Mouse (Mus musculus): ENCODE measurements around the gene Cadm3. TPM values are rescaled to one million over a fixed set of nuclear protein-coding genes. Genes with fewer than 3 reads are reported as not detected.

The Cadm3 gene
- polyA plus RNA-seq, 1 experiment from 2014 or later, result 1.1 TPM

- H3K4me1 ChIP-seq, result peaks cover 7% of the 10 kb centered on the region
- no peak overlapping the region for H3K9ac ChIP-seq
- H3K27me3 ChIP-seq (replicated peaks), result peaks cover 40% of the 10 kb centered on the region
- no peak overlapping the region for H3K4me3 ChIP-seq
- WGBS (ENCODE audit: insufficient replicate concordance), result 66% methylated on average over 6 of the region's 6 CpGs
- ATAC-seq, result no peak
- no peak overlapping the region for H3K4me2 ChIP-seq
- H3K36me3 ChIP-seq, result no peaks in the 10 kb centered on the region
- no peaks in the 10 kb centered on the region for H3K9me3 ChIP-seq (replicated peaks)
- no peak overlapping the region for H3K27ac ChIP-seq
Observed at GRCm38 (mm10) chr1:173371586-173371985, 4.1 kb upstream of the Cadm3 start.

GRCm38 (mm10) chr1:173370456-173370855, 3.0 kb upstream of the Cadm3 start:
- H3K4me2 ChIP-seq, result no peak overlapping the region
- no peak for ATAC-seq
- peaks cover 51% of the 10 kb centered on the region for H3K27me3 ChIP-seq (replicated peaks)
- WGBS (ENCODE audit: insufficient replicate concordance), result 71% methylated on average over 6 of the region's 6 CpGs
- H3K4me3 ChIP-seq, result no peak overlapping the region
- H3K9ac ChIP-seq, result no peak overlapping the region
- H3K4me1 ChIP-seq, result peaks cover 18% of the 10 kb centered on the region
- H3K36me3 ChIP-seq, result no peaks in the 10 kb centered on the region
- H3K27ac ChIP-seq, result no peak overlapping the region
- H3K9me3 ChIP-seq (replicated peaks), result no peaks in the 10 kb centered on the region

- Histone ChIP-seq H3K27me3 (replicated peaks) (peaks cover 59% of the 10 kb centered on the region), H3K27ac (no peak overlapping the region)
Observed at GRCm38 (mm10) chr1:173369611-173370010, 2.1 kb upstream of the Cadm3 start.

GRCm38 (mm10) chr1:173366701-173367355, 667 bp downstream of the Cadm3 start:
- no peak overlapping the region for H3K27ac ChIP-seq
- H3K4me1 ChIP-seq, result peaks cover 19% of the 10 kb centered on the region
- H3K27me3 ChIP-seq (replicated peaks), result peaks cover 67% of the 10 kb centered on the region
- H3K4me3 ChIP-seq, result peak overlapping the region; percentile 42
- H3K9me3 ChIP-seq (replicated peaks), result no peaks in the 10 kb centered on the region
- H3K4me2 ChIP-seq, result peak overlapping the region; percentile 61
- no peak overlapping the region for H3K9ac ChIP-seq
- 1% methylated on average over 31 of the region's 31 CpGs for WGBS (ENCODE audit: insufficient replicate concordance)
- ATAC-seq, result peak; percentile 16; the same call in 1 of the 2 replicates
- no peaks in the 10 kb centered on the region for H3K36me3 ChIP-seq

More at GRCm38 (mm10) chr1:173369611-173370010, 2.1 kb upstream of the Cadm3 start:
- Histone ChIP-seq H3K9me3 (replicated peaks) (no peaks in the 10 kb centered on the region), H3K36me3 (no peaks in the 10 kb centered on the region), H3K4me2 (no peak overlapping the region), H3K4me1 (peaks cover 19% of the 10 kb centered on the region), H3K4me3 (no peak overlapping the region), H3K9ac (no peak overlapping the region)
- WGBS (ENCODE audit: insufficient replicate concordance), result 53% methylated on average over 2 of the region's 2 CpGs
- ATAC-seq, result no peak

- peaks cover 19% of the 10 kb centered on the region for H3K4me1 ChIP-seq
- peak overlapping the region; percentile 61; the same call in 1 of the 2 replicates for H3K4me2 ChIP-seq
- 3% methylated on average over 13 of the region's 13 CpGs for WGBS (ENCODE audit: insufficient replicate concordance)
- no peaks in the 10 kb centered on the region for H3K9me3 ChIP-seq (replicated peaks)
- no peak overlapping the region for H3K27ac ChIP-seq
- no peaks in the 10 kb centered on the region for H3K36me3 ChIP-seq
- ATAC-seq, result peak; percentile 63
- peaks cover 67% of the 10 kb centered on the region for H3K27me3 ChIP-seq (replicated peaks)
- H3K9ac ChIP-seq, result no peak overlapping the region
- H3K4me3 ChIP-seq, result no peak overlapping the region
Observed at GRCm38 (mm10) chr1:173365970-173366409, 1.5 kb downstream of the Cadm3 start.

- no peak overlapping the region for H3K4me3 ChIP-seq
- no peak overlapping the region for H3K4me2 ChIP-seq
- ATAC-seq, result no peak
- WGBS (ENCODE audit: insufficient replicate concordance), result 67% methylated on average over 4 of the region's 4 CpGs
- H3K9me3 ChIP-seq (replicated peaks), result no peaks in the 10 kb centered on the region
- no peaks in the 10 kb centered on the region for H3K36me3 ChIP-seq
- H3K9ac ChIP-seq, result no peak overlapping the region
- peaks cover 19% of the 10 kb centered on the region for H3K4me1 ChIP-seq
- H3K27me3 ChIP-seq (replicated peaks), result peaks cover 58% of the 10 kb centered on the region
- H3K27ac ChIP-seq, result no peak overlapping the region
Observed at GRCm38 (mm10) chr1:173364125-173364800, 3.2 kb downstream of the Cadm3 start.

- Histone ChIP-seq H3K27me3 (replicated peaks) (peaks cover 54% of the 10 kb centered on the region), H3K36me3 (no peaks in the 10 kb centered on the region), H3K4me1 (peaks cover 19% of the 10 kb centered on the region), H3K9ac (no peak overlapping the region), H3K9me3 (replicated peaks) (no peaks in the 10 kb centered on the region), H3K4me2 (no peak overlapping the region), H3K27ac (no peak overlapping the region), H3K4me3 (no peak overlapping the region)
- 80% methylated on average over 2 of the region's 2 CpGs for WGBS (ENCODE audit: insufficient replicate concordance)
- ATAC-seq, result no peak
Observed at GRCm38 (mm10) chr1:173363436-173363835, 4.1 kb downstream of the Cadm3 start.

- H3K36me3 ChIP-seq, result no peaks in the 10 kb centered on the region
- no peak overlapping the region for H3K4me2 ChIP-seq
- peaks cover 13% of the 10 kb centered on the region for H3K4me1 ChIP-seq
- peaks cover 36% of the 10 kb centered on the region for H3K27me3 ChIP-seq (replicated peaks)
- no peak overlapping the region for H3K4me3 ChIP-seq
- no peaks in the 10 kb centered on the region for H3K9me3 ChIP-seq (replicated peaks)
- H3K9ac ChIP-seq, result no peak overlapping the region
- 26% methylated on average over 6 of the region's 6 CpGs for WGBS (ENCODE audit: insufficient replicate concordance)
- ATAC-seq, result no peak
- H3K27ac ChIP-seq, result no peak overlapping the region
Observed at GRCm38 (mm10) chr1:173361651-173362050, 5.8 kb downstream of the Cadm3 start.

- no peaks in the 10 kb centered on the region for H3K9me3 ChIP-seq (replicated peaks)
- H3K27me3 ChIP-seq (replicated peaks), result peaks cover 17% of the 10 kb centered on the region
- H3K9ac ChIP-seq, result no peak overlapping the region
- ATAC-seq, result no peak
- no peak overlapping the region for H3K4me2 ChIP-seq
- 73% methylated on average over 4 of the region's 4 CpGs for WGBS (ENCODE audit: insufficient replicate concordance)
- H3K4me1 ChIP-seq, result peaks cover 17% of the 10 kb centered on the region
- no peak overlapping the region for H3K4me3 ChIP-seq
- H3K27ac ChIP-seq, result no peak overlapping the region
- H3K36me3 ChIP-seq, result no peaks in the 10 kb centered on the region
Observed at GRCm38 (mm10) chr1:173359590-173360290, 7.8 kb downstream of the Cadm3 start.

- no peak overlapping the region for H3K4me3 ChIP-seq
- H3K4me1 ChIP-seq, result peaks cover 24% of the 10 kb centered on the region
- peaks cover 8% of the 10 kb centered on the region; the same call in 1 of the 2 replicates for H3K27me3 ChIP-seq (replicated peaks)
- no peak overlapping the region for H3K4me2 ChIP-seq
- no peak overlapping the region for H3K27ac ChIP-seq
- no peak for ATAC-seq
- H3K36me3 ChIP-seq, result no peaks in the 10 kb centered on the region
- no peaks in the 10 kb centered on the region for H3K9me3 ChIP-seq (replicated peaks)
- no peak overlapping the region for H3K9ac ChIP-seq
- WGBS (ENCODE audit: insufficient replicate concordance), result 41% methylated on average over 4 of the region's 4 CpGs
Observed at GRCm38 (mm10) chr1:173357799-173358198, 9.7 kb downstream of the Cadm3 start.

GRCm38 (mm10) chr1:173356699-173357098, 10.8 kb downstream of the Cadm3 start:
- no peaks in the 10 kb centered on the region for H3K9me3 ChIP-seq (replicated peaks)
- no peak overlapping the region for H3K9ac ChIP-seq
- peaks cover 8% of the 10 kb centered on the region; the same call in 1 of the 2 replicates for H3K27me3 ChIP-seq (replicated peaks)
- no peak overlapping the region for H3K4me2 ChIP-seq
- 76% methylated on average over 2 of the region's 2 CpGs for WGBS (ENCODE audit: insufficient replicate concordance)
- H3K4me3 ChIP-seq, result no peak overlapping the region
- ATAC-seq, result no peak
- H3K27ac ChIP-seq, result no peak overlapping the region
- H3K36me3 ChIP-seq, result no peaks in the 10 kb centered on the region; the same call in 1 of the 2 replicates
- peaks cover 27% of the 10 kb centered on the region for H3K4me1 ChIP-seq
